Mouse (Mus musculus) stomach, embryonic 15.5 days (tissue): ENCODE results near the gene Ccl8. TPM values are rescaled to one million over a fixed set of nuclear protein-coding genes. Genes with fewer than 3 reads are reported as not detected.
A peak's percentile ranks its signal among the peaks of the same experiment; 100 is the strongest.

Experiments used
- ATAC-seq: fragments of 200-750 bp; cut with Nextera tagmentation; 2 replicates; pipeline ENCODE4 v1.8.0; 2017; ENCODE audit warnings: low read depth, moderate number of reproducible peaks, moderate TSS enrichment; ENCODE audit not compliant: insufficient read depth, low FRiP score
- H3K27ac ChIP-seq: fragments of 300-500 bp; sonication (generic); 2 replicates; pipeline ENCODE4 v1.5.1; 2015; ENCODE audit warnings: mild to moderate bottlenecking, inconsistent platforms
- H3K27me3 ChIP-seq: fragments of 300-500 bp; sonication (generic); replicated peaks from 2 replicates; pipeline ENCODE4 v1.6.1; 2015; ENCODE audit warnings: inconsistent platforms
- H3K36me3 ChIP-seq: fragments of 300-500 bp; sonication (generic); 2 replicates; pipeline ENCODE4 v1.6.1; 2015; ENCODE audit warnings: inconsistent platforms
- H3K4me1 ChIP-seq: fragments of 300-500 bp; sonication (generic); 2 replicates; pipeline ENCODE4 v1.6.1; 2015; ENCODE audit warnings: inconsistent platforms
- H3K4me2 ChIP-seq: fragments of 300-500 bp; sonication (generic); 2 replicates; pipeline ENCODE4 v1.6.1; 2015; ENCODE audit warnings: mild to moderate bottlenecking, inconsistent platforms
- H3K4me3 ChIP-seq: fragments of 300-500 bp; sonication (generic); replicated peaks from 2 replicates; pipeline ENCODE4 v1.5.1; 2015; ENCODE audit warnings: inconsistent platforms
- H3K9ac ChIP-seq: fragments of 300-500 bp; sonication (generic); 2 replicates; pipeline ENCODE4 v1.6.1; 2015; ENCODE audit warnings: inconsistent platforms
- H3K9me3 ChIP-seq: fragments of 300-500 bp; sonication (generic); 2 replicates; pipeline ENCODE4 v1.6.1; 2016; ENCODE audit warnings: inconsistent platforms
- WGBS: fragments of 180-500 bp; shearing (Covaris S2); methylation state at CpG from one replicate; pipeline ENCODE4 v1.1.7; 2015; 5-methylcytosine and 5-hydroxymethylcytosine counted together
- polyA plus RNA-seq: library from polyadenylated mRNA; unstranded; fragments of >200 nt; fragmentation: Nextera tagmentation; extraction: Ambion mirVana; gene quantifications from 2 replicates; pipeline ENCODE4 v1.2.1, GENCODE M21; 2015

The Ccl8 gene
- polyA plus RNA-seq = not detected in 2 replicates

- H3K4me2 ChIP-seq = no peak within 1 kb of the TSS
- H3K9me3 ChIP-seq = no peaks in the 10 kb centered on the region
- H3K4me1 ChIP-seq = no peaks in the 10 kb centered on the region
- no peak for ATAC-seq
- no peak within 1 kb of the TSS for H3K4me3 ChIP-seq
- 86% methylated on average over 3 of the region's 3 CpGs for WGBS
- H3K27me3 ChIP-seq = no peaks in the 10 kb centered on the region
- H3K9ac ChIP-seq = no peak within 1 kb of the TSS
- no peak within 1 kb of the TSS for H3K27ac ChIP-seq
- no peaks in the 10 kb centered on the region for H3K36me3 ChIP-seq
Measured at GRCm38 (mm10) chr11:82114885-82115284, at the start of gene Ccl8. Gene Ccl8, plus strand, starts transcription at chr11:82115185.

GRCm38 (mm10) chr11:82066953-82067571 is 47.9 kb upstream of the Ccl8 start:
- no peak overlapping the region for H3K9ac ChIP-seq
- WGBS = 75% methylated on average over 7 of the region's 7 CpGs
- no peaks in the 10 kb centered on the region for H3K36me3 ChIP-seq
- H3K27me3 ChIP-seq = no peaks in the 10 kb centered on the region
- H3K4me1 ChIP-seq = no peaks in the 10 kb centered on the region
- H3K9me3 ChIP-seq = no peaks in the 10 kb centered on the region
- H3K27ac ChIP-seq = no peak overlapping the region
- no peak overlapping the region for H3K4me3 ChIP-seq
- no peak for ATAC-seq
- H3K4me2 ChIP-seq = no peak overlapping the region

GRCm38 (mm10) chr11:82071076-82071475 is 43.9 kb upstream of the Ccl8 start:
- H3K4me1 ChIP-seq = no peaks in the 10 kb centered on the region
- H3K27ac ChIP-seq = no peak overlapping the region
- no peaks in the 10 kb centered on the region for H3K27me3 ChIP-seq
- no peaks in the 10 kb centered on the region for H3K9me3 ChIP-seq
- no peak for ATAC-seq
- 70% methylated on average over 3 of the region's 3 CpGs for WGBS
- H3K36me3 ChIP-seq = no peaks in the 10 kb centered on the region
- no peak overlapping the region for H3K4me3 ChIP-seq
- H3K9ac ChIP-seq = no peak overlapping the region
- no peak overlapping the region for H3K4me2 ChIP-seq

- H3K4me1 ChIP-seq = no peaks in the 10 kb centered on the region
- ATAC-seq = no peak
- H3K36me3 ChIP-seq = no peaks in the 10 kb centered on the region
- H3K4me3 ChIP-seq = no peak overlapping the region
- H3K9ac ChIP-seq = no peak overlapping the region
- H3K27me3 ChIP-seq = no peaks in the 10 kb centered on the region
- no peak overlapping the region for H3K27ac ChIP-seq
- H3K9me3 ChIP-seq = no peaks in the 10 kb centered on the region
- 75% methylated on average over 1 of the region's 1 CpGs for WGBS
- H3K4me2 ChIP-seq = no peak overlapping the region
Measured at GRCm38 (mm10) chr11:82072374-82072773, 42.6 kb upstream of the Ccl8 start.

- no peak overlapping the region for H3K9ac ChIP-seq
- 68% methylated on average over 3 of the region's 3 CpGs for WGBS
- H3K4me1 ChIP-seq = no peaks in the 10 kb centered on the region
- H3K36me3 ChIP-seq = no peaks in the 10 kb centered on the region
- no peak overlapping the region for H3K4me3 ChIP-seq
- ATAC-seq = no peak
- no peak overlapping the region for H3K4me2 ChIP-seq
- H3K9me3 ChIP-seq = no peaks in the 10 kb centered on the region
- no peak overlapping the region for H3K27ac ChIP-seq
- no peaks in the 10 kb centered on the region for H3K27me3 ChIP-seq
Measured at GRCm38 (mm10) chr11:82072984-82073383, 42.0 kb upstream of the Ccl8 start.

GRCm38 (mm10) chr11:82073686-82074085 is 41.3 kb upstream of the Ccl8 start:
- Histone ChIP-seq H3K36me3 (no peaks in the 10 kb centered on the region), H3K27me3 (no peaks in the 10 kb centered on the region), H3K4me3 (no peak overlapping the region), H3K9ac (no peak overlapping the region), H3K4me1 (no peaks in the 10 kb centered on the region), H3K27ac (no peak overlapping the region), H3K4me2 (no peak overlapping the region), H3K9me3 (no peaks in the 10 kb centered on the region)
- 82% methylated on average over 3 of the region's 3 CpGs for WGBS
- no peak for ATAC-seq

- no peak overlapping the region for H3K9ac ChIP-seq
- no peak overlapping the region for H3K27ac ChIP-seq
- no peaks in the 10 kb centered on the region for H3K9me3 ChIP-seq
- ATAC-seq = no peak
- H3K4me3 ChIP-seq = no peak overlapping the region
- H3K27me3 ChIP-seq = no peaks in the 10 kb centered on the region
- no peak overlapping the region for H3K4me2 ChIP-seq
- WGBS = 57% methylated on average over 3 of the region's 3 CpGs
- H3K36me3 ChIP-seq = no peaks in the 10 kb centered on the region
- no peaks in the 10 kb centered on the region for H3K4me1 ChIP-seq
Measured at GRCm38 (mm10) chr11:82077031-82077430, 38.0 kb upstream of the Ccl8 start.

- no peak overlapping the region for H3K4me3 ChIP-seq
- ATAC-seq = peak; percentile 68; the same call in 1 of the 2 replicates
- H3K4me1 ChIP-seq = no peaks in the 10 kb centered on the region
- no peak overlapping the region for H3K4me2 ChIP-seq
- H3K36me3 ChIP-seq = no peaks in the 10 kb centered on the region
- H3K9ac ChIP-seq = no peak overlapping the region
- peak overlapping the region; percentile 54; the same call in 1 of the 2 replicates for H3K27ac ChIP-seq
- no peaks in the 10 kb centered on the region for H3K9me3 ChIP-seq
- H3K27me3 ChIP-seq = no peaks in the 10 kb centered on the region
Measured at GRCm38 (mm10) chr11:82078136-82078730, 36.8 kb upstream of the Ccl8 start.

- H3K4me2 ChIP-seq = no peak overlapping the region
- H3K9ac ChIP-seq = no peak overlapping the region
- H3K36me3 ChIP-seq = no peaks in the 10 kb centered on the region
- H3K27me3 ChIP-seq = no peaks in the 10 kb centered on the region
- no peak overlapping the region for H3K4me3 ChIP-seq
- H3K27ac ChIP-seq = no peak overlapping the region
- no peak for ATAC-seq
- no peaks in the 10 kb centered on the region for H3K4me1 ChIP-seq
- no peaks in the 10 kb centered on the region for H3K9me3 ChIP-seq
- 72% methylated on average over 3 of the region's 3 CpGs for WGBS
Measured at GRCm38 (mm10) chr11:82080865-82081264, 34.1 kb upstream of the Ccl8 start.

- H3K4me2 ChIP-seq = no peak overlapping the region
- H3K36me3 ChIP-seq = no peaks in the 10 kb centered on the region
- H3K9ac ChIP-seq = no peak overlapping the region
- no peak overlapping the region for H3K4me3 ChIP-seq
- no peak for ATAC-seq
- no peaks in the 10 kb centered on the region for H3K4me1 ChIP-seq
- 89% methylated on average over 3 of the region's 3 CpGs for WGBS
- H3K27me3 ChIP-seq = no peaks in the 10 kb centered on the region
- no peaks in the 10 kb centered on the region for H3K9me3 ChIP-seq
- H3K27ac ChIP-seq = no peak overlapping the region
Measured at GRCm38 (mm10) chr11:82084360-82084759, 30.6 kb upstream of the Ccl8 start.

- Histone ChIP-seq H3K9ac (no peak overlapping the region), H3K36me3 (no peaks in the 10 kb centered on the region), H3K9me3 (no peaks in the 10 kb centered on the region), H3K4me3 (no peak overlapping the region), H3K27me3 (no peaks in the 10 kb centered on the region), H3K4me1 (no peaks in the 10 kb centered on the region), H3K4me2 (no peak overlapping the region), H3K27ac (0 out of 2 replicates have a peak overlapping the region, but pooled peaks have one; percentile 8)
- peak; percentile 66; the same call in 1 of the 2 replicates for ATAC-seq
- WGBS = 53% methylated on average over 10 of the region's 10 CpGs
Measured at GRCm38 (mm10) chr11:82099511-82100323, 15.3 kb upstream of the Ccl8 start.

GRCm38 (mm10) chr11:82101087-82101486 is 13.9 kb upstream of the Ccl8 start:
- Histone ChIP-seq H3K36me3 (no peaks in the 10 kb centered on the region), H3K27me3 (no peaks in the 10 kb centered on the region), H3K9ac (no peak overlapping the region), H3K4me3 (no peak overlapping the region), H3K27ac (no peak overlapping the region), H3K4me2 (no peak overlapping the region), H3K4me1 (no peaks in the 10 kb centered on the region), H3K9me3 (no peaks in the 10 kb centered on the region)
- no peak for ATAC-seq
- 69% methylated on average over 4 of the region's 4 CpGs for WGBS
